Mouse (Mus musculus) liver, adult (tissue): Measurements from ENCODE around the gene Pax7.

ENCODE experiments used
- GATA4 ChIP-seq: IDR thresholded peaks from 2 replicates; pipeline ENCODE4 v1.6.1; 2014; ENCODE audit warnings: mild to moderate bottlenecking, low read length; ENCODE audit not compliant: insufficient replicate concordance

Pax7 gene

DNA sequence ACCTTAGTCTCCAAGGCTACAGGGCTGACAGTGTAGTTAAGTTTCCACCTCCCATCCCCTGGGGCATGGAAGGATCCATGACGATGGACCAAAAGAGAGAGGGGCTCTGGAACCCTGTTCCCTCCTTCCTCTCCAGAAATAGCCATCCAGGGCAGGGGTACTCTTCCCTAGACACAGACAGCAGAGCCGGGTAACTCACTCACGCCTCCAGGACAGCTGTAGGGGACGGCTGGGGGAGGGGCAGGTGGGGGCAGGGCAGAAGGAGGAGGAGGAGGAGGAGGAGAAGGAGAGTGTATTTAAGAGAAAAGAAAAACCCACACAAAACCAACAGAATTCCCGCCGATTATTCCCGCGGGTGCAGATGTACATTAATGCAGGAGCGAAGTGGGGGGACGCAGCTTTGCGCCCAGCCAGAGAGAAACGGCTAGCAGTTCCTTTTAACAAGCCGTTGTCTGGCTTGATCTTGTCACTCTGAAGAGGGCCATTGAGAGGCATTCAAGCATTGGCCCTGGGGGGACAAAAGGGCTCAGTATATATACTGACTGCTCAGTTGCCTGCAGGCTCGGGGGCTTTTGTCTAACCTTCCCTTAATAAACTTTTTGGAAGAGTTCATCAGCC lies 26.0 kb downstream of the Pax7 start:
- no peak for TF ChIP-seq GATA4

- TF ChIP-seq GATA4: no peak
Measured at GRCm38 (mm10) chr4:139804896-139805295, 28.4 kb downstream of the Pax7 start.

DNA sequence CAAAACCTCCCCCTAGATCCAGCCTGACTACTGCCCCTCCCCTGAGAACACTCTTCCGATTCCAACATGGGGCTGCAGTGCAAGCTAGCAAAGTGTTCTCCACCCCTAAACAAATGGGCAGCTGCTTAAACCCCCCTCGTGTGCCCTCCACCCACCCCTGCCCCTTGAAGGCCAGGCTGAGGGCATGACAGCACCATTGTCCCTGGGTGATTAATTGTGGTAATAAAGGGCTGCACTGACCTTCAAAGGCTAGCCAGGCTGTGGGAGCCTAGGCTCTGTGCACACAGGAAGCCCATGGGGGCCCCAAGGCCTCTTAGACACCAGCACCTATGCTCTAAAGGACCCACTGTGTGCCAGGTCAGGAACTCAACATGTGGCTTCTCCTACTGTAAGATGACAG lies 29.3 kb downstream of the Pax7 start:
- no peak for TF ChIP-seq GATA4

- TF ChIP-seq GATA4: no peak
Measured at GRCm38 (mm10) chr4:139799436-139800100, 33.8 kb downstream of the Pax7 start.

GRCm38 (mm10) chr4:139797344-139797743 lies 36.0 kb downstream of the Pax7 start:
- no peak for TF ChIP-seq GATA4

DNA sequence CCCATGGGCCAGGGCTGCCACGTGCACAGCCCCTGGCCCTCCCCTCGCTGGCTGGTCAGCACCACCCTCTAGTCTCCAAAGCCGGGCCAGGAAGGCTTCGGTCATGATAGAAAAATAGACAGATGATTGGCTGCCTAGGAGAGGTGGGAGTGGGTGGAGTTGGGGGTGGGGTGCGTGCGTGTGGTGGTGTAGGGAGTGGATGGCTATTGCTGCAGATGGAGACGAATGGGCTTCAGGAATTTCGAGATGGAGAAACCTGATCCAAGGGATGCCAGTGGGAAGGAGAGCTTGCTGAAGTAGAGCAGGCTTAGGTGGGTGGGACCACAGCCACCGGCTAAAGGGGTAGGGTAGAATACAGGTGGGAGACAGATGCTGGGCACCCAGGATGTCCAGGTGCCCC lies 37.2 kb downstream of the Pax7 start:
- TF ChIP-seq GATA4: no peak

DNA sequence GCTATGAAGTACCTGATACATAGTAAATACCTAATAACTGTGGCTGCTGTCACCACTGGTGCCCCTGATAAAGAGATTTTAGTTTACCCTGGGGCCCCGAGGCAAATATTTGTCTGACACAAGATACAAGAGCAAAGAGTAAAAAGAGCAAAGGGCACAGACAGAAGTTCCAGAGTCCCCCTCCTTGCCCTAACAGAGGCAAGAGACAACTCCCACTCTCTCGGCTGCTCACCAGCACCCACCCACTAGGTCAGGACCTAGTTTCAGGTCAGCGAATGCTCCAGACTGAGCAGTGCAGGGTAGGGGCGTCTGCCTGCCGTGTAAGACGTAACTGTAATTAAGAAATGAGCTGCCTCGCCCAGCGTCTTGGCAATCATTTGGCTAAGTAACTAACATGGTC lies 42.2 kb downstream of the Pax7 start:
- no peak for TF ChIP-seq GATA4

- TF ChIP-seq GATA4: no peak
Measured at GRCm38 (mm10) chr4:139789772-139790171, 43.6 kb downstream of the Pax7 start.

DNA sequence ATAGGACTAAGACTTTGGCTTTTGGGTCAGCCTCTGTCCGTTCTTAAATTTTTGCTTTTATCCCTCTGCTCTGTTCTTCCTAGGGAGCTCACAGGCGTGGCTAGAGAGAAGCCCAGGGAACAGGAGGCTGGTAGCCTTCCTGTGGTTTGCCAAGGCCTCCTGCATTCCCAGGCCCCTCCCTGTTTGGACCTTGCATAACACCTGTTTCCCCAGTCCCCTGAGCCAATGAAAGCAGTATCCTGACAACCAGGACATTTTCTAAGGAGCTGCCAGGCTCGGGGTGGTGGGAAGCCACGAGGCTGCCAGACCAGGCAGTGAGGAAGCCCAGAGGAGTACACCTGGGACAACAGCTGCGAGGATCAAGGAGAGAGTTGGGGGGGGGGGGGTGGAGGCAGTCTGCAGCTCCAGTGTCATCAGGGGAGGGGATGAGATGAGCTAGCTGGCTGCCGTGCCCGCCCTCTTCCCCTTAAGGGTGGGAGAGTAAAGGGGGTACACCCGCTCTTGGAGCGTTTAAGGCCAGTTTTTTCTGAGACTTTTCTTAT lies 50.3 kb downstream of the Pax7 start:
- no peak for TF ChIP-seq GATA4

- TF ChIP-seq GATA4: no peak
Measured at GRCm38 (mm10) chr4:139771125-139771631, 62.1 kb downstream of the Pax7 start.

DNA sequence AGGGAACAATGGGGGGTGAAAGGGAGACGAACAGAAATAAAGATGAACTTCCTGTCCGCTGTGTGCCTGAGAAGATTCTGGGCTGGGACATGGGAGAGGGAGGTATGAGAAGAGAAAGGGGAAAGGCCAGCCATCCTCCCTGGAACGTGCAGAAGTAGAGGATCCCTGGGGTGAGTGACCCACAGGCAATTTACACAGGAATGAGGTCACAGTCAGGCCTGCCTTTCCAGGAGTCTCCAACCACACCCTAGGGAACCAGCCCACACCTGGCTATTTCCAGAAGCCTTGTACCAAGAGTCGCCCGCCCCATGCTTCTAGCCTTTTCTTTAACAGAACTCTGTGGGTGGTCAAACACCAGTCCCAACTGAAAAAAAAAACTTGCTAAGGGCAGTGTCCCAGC lies 65.5 kb downstream of the Pax7 start:
- TF ChIP-seq GATA4: no peak

- no peak for TF ChIP-seq GATA4
Measured at GRCm38 (mm10) chr4:139767115-139767718, 66.1 kb downstream of the Pax7 start.

GRCm38 (mm10) chr4:139761911-139762310 lies 71.4 kb downstream of the Pax7 start:
- TF ChIP-seq GATA4: no peak

- no peak for TF ChIP-seq GATA4
Measured at GRCm38 (mm10) chr4:139760736-139761135, 72.6 kb downstream of the Pax7 start.

GRCm38 (mm10) chr4:139758512-139759340 lies 74.6 kb downstream of the Pax7 start:
- no peak for TF ChIP-seq GATA4
